Mouse (Mus musculus): ENCODE data around the gene Ndufs8. TPM values are rescaled to one million over a fixed set of nuclear protein-coding genes. Genes with fewer than 3 reads are reported as not detected.
A peak's percentile ranks its signal among the peaks of the same experiment; 100 is the strongest.

The Ndufs8 gene
- total RNA-seq, 1 experiment from 2014 or later = 341 TPM

DNA sequence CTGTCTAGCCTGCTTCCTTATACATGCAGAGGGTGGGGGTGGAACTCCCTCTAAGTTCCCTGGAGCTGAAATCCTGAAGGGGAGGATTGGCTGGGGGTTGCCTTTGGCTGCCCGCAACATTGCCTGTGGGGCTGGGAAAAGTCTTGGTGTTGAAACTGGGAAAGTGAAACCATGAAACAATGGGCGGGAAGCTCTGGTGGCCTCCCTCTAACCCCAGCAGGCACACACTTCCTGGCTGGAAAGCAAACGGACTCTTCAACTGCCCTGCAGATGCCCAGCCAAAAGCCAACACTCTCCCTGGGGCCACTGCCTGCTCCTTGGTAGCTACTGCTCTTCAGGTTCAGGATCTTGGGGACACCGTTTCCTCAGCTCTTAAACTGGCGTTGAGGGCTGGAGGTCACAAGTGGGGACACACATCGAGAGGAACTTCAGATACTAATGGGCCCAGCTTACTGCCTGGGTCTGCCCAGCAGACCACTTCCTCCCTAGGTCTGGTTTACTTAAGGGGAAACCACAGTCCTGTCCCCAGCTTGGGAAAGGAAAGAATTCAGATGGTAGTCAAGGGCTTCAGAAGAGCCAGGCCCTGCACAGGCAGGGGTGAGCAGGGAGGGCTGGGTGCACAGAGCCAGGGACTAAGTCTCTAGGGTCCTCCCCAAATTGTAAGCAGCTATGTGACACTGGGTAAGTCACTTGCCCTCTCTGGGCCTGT, 7.2 kb downstream of the Ndufs8 start:
- DNase-seq = no peak

DNA sequence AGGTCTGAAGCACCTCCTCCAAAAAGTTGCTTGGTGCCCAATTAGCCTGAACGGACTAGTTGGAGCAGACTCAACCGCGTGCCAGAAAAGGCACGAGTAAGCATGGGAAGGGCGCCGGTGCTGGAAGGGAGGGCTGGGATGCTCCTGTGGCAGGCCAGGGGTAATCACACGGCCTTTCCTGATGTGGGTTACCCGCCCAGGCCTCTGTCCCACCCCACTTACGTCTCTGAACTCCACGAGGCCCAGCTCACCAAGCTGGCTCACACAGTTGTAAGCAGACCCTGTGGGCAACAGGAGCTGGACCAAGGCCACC, 8.3 kb downstream of the Ndufs8 start:
- DNase-seq = no peak

DNA sequence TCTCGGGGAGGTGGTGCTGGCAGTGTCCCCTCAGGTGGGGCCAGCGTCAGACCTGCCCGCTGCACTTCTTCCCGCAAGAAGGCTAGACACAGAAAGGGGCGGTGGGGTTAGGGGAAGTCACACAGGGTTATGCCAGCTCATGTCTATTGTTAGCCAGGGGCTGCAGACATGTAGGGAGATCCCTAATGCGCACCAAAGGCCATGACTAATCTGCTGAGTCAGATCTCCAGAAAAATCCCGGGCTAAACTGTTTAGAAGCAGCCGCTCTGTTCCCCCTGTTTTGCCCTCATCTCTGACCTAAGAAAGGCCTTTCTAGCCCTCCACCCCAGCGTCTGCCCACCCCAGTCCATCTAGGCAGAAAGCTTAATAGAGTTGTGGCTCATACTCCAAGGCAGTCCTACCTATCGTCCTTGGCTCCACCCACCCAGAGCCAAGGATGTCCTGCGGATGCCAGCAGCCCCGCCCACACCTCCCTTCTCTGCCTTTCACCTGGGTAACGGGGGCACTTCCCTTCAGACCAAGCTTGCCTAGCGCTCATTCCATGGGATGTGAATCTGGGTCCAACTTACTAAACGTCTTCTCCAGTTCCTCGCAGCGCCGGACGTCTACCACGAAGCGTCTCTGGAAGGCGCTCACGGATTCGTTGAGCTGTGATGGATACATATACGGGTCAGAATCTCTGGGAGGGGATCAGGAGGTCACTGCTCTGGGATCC, 8.8 kb downstream of the Ndufs8 start:
- no peak for DNase-seq

DNA sequence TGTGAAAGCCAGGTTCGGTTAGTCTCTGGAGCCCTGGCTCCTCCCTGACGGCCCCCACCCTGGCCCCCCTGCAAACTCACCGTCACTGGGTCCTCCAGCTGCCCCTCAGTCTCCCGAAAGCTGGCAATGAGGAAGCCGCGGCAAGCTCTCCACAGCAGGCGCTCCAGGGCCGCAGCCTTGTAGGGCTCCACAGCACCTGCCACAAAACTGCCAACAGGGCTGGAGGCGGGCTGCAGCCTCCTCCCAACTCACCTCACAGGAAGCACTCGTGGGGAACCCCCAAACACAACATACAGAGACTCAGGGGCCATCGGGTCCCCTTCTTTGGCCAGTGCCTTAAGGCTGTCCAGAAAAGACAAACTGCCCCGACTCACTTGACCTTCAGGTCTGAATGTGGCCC, 9.6 kb downstream of the Ndufs8 start:
- no peak for DNase-seq

DNA sequence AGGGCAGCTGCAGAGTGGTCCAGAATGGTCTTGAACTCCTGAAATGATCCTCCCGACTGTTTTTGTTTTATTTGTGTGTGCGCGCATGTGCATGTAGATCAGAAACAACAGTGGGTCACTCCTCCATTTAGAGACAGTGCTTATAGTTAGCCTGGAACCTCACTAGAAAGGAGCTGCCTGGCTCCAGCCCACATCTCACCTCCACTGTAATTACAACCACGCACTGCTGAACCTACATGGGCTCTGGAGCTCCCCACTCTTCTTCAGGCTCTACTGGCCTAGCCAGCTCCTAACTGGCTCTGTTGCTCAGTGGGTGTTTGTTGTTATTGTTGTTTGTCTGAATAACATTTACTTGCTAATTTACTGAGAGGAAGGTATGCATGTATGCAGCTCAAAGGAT, 13.0 kb downstream of the Ndufs8 start:
- DNase-seq = no peak

DNA sequence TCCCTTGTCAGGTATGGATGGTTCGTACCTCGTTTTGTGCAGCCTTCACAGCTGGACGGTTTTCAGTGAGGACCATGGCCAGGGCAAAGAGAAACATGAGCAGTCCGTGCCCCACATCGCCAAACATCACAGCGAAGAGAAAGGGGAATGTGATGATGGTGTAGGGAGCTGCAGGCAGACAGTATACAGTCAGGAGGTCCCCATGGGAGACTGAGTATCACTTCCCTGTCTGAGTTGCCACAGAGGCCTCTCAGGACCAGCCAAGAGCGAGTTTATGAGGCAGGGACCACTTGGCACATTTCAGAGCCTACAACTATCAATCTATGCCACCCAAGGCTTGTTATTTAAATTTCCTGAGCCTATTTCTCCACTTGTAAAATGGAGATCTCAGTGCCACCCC, 13.6 kb downstream of the Ndufs8 start:
- no peak for DNase-seq

DNA sequence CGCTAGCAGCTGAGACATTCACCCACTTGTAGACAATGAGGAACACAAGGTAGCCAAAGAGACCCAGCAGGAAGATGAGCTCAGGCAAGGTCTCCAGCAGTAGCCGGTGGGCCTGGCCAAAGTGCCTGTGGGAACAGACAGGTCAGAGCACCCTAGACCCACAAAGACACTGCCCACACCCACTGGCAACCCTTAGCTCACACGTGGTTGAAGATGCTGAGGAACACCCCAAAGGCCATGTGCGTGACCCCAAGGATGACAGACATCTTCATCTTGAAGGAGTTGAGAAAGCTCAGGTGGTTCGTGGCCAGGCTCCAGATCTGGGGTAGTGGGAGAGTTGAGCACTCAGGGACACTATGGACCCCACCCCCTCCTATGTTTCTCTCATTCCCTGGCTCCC, 15.0 kb downstream of the Ndufs8 start:
- DNase-seq = no peak

DNA sequence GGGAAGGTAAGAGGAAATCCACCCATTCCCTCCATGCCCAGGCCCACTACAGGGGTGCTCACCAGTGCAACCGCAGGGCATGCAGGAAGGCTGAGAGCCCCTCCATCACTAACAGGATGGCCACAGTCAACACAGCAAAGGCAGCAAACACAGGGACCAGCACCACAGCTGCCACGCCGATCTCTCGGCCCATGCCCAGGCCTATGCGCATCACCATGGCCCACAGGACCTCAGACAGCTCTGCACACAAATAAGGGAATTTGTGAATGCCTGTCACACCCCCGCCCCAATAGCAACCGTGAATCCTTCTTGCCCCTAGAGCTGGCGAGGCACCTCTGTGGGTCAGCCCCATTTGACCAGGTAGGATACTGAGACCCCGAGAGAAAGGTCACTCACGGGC, 16.4 kb downstream of the Ndufs8 start:
- no peak for DNase-seq

DNA sequence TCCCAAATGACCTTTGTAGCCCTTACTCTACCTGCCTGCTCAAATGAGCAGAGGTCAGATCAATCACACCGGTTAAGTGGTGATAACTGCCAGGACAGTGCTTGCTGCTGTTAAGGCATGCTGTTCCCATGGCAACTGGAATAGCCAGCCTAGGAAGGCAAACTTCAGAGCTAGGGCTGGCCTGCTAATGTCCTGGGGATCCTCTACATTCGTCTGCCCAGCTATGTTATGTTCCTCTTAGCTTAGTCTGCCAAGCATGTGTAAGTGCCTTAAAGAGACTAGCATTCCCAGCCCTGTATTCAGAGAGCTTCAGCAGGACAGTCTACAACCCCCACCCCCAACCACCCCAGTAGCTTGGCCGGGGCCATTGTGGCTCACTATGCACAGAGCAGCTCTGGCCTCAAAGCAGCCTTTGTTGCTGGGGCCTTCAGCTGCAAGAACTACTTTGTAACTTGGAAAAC, 17.4 kb downstream of the Ndufs8 start:
- no peak for DNase-seq

DNA sequence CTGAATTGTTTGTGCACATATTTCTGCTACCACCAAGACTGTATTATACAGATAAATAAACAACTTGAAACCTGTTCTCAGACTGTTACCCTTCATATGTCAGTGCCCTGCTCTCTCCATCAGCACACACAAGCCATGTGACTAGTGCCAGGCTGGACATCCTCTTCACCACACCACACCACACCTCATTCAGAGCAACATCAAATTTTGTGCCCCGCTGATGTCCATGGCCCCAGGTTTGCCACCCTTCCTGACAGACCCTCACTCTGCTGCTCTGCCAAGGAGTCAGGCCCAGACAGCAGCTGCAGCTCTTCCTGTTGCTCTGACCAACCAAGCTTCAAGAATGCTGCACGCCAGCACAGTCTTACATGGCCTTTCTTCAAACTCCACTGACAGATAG, 18.3 kb downstream of the Ndufs8 start:
- DNase-seq = no peak

DNA sequence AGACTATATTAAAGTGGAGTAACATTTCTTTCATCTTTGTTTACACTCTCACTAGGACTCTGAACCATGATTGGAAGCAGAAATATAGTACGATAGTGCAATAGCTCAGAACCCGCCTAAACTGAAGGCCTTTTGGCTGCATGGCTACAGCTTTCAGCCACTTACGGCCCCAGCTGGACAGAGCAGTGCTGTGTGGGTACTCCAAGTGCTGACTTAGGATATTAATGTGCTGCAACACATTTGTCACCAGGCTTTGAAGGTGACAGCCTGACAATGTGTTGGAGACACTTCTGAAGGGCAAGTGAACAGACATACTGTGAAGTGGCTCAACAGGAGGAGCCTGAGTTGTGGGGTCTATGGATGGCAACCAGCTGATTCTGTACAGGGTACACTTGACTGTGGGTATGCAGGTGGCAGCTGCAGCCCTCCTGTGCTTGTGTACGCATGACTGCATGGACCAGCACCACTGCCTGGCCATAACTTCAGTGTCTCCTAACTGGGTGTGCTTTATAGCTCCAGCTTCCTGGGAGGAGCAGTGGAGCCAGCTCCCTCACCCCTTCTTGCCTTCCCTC, 18.9 kb downstream of the Ndufs8 start:
- no peak for DNase-seq

DNA sequence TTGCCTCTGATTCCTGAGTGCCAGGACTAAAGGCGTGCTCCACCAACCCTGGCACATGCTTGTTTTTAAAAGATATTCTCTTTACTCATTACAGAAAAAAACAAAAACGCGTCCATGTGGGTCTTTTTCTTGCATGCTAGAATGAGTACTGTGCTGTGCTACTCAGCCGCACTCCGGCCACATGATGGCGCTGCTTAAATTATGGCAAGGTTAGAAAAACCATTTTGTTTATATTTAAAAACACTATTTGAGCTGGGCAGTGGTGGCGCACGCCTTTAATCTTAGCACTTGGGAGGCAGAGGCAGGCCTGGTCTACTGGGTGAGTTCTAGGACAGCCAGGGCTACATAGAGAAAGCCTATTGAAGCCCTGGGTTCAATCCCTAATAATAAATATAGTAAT, 22.4 kb downstream of the Ndufs8 start:
- DNase-seq = no peak

DNA sequence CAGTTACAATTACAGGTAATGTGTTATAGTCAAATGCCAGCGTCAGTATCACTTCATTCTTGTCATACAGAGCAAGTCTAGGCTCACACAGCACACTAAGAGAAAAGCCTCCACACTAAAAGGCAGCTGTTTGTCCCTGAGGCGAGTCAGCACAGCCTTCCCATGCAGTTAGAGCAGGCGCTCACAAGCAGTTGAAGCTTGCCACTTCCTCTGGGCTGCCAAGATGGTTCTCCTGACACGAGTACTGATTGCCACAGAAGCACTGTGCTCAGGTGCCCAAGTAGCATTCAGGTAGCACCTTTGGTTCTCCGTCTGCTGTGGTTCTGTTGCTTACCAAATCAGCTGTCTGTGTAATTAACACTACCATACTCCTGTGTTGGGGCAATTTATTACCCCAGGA, 23.5 kb downstream of the Ndufs8 start:
- DNase-seq = no peak

DNA sequence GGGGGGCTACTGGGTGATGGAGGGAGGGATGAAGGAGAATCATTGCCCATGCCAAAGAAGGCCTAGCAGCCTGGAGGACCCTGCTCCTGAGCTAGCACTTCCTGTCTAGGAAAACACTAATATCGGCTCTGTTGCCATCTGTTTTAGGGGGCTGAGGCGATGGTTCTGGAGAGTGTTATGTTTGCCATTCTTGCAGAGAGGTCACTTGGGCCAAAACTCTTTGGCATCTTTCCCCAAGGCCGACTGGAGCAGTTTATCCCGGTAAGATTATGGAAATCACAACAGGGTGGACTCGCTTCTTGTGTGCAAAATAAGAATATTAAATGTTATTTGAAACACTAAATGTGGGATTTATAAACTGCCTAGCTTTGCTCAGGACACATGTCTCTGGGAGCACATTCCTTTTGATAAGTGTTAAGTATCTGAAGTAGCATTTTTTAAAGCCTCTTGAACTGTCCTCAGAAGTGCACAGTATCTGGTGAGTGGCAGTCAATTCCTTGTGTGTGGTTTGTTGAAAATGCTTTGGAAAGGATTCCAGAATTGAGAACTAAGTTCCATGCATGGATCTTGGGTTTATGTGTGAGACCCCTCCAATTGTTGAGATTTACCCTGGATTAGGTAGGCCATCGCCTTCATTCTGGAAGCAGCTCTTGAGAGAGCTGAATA, 28.1 kb downstream of the Ndufs8 start:
- DNase-seq = no peak

DNA sequence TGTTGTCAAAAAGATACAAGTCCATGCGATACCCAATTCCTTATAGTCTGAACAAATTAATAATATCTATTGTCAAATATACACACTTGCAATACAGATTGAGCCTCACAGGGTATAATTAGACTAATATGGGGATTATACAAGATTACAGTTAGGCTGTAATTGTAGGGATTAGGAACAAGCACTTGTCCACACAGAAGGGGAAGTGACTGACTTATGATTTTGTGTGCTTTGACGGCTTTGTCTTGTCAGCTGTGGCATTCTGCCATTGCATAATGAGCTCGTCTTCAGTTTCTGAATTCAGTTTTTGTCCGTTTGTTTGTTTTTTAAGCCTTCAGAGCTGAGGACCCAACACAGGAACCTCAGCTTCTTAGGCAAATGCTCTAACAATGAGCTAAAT, 30.4 kb downstream of the Ndufs8 start:
- DNase-seq = no peak

DNA sequence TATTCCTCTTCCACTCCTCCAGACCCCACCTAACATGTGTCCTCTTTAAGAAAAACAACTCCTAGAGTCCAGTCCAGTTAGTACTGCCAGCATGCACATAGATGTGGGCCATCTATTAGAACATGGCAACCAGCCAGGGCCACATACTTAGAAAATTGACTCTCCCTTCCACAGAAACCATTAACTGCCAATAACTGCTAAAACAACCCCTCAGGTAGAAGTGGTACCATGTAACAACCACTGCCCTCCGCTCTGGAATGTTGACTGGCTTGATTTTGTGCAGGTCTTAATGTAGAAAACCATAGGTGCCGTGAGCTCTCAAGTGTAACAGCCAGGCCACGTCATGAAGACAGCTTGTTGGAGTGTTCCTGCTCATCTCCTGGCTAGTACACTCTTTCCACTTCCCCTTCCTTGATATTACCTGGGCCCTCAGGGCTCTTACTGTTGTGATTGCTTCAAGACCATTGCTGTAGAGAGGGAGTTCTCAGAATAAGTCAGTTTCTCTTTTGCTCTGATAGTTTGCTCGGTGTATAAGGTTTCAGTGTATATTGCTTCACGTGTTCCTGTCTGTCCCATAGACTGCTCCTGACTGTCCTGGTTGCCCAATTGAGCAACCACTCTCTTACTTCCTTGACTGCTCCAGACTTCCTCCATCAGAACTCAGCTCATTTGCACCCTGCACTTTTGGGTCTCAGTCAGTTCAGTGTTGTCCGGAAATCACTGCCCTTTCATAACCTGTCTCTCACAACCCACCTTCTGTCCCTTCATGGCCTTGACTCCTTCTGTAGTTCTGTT, 32.3 kb downstream of the Ndufs8 start:
- DNase-seq = no peak

DNA sequence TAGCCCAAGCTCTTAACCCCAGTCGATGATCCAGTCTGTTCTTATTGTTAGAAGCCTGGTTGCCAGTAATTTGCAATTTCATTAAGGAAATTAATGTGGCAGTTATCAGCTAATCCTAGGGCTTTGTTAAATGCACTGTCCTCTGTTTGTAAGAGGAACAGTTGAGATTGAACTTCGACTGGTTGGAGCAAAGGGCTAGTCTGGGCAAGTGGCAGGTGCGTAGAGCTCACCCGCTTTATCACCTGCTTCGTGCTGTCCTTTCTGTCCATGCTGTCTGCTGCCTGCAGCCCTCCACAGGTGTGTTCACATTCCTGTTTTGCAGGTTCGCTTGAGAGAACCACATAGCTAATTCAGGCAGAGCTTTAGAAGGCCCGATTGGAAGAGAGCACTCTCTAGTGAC, 37.5 kb downstream of the Ndufs8 start:
- DNase-seq = no peak

DNA sequence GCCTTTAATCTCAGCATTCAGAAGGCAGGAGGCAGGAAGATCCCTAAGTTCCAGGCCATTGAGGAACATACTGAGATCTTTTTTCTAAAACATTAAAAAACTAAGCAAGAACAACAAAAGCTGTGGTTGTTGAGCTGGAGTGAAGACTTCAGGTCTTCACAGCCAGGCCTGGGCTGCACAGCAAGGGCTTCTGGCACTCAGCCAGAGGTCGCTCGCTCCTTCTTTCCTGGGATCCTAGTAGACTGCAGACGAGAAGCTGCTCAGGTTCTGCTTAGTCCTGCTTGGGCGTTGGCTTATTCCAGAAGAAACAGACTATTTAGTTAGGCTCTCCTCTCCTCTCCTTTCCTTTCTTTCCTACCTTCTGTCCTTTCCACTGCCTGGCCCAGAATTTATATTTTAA, 40.2 kb downstream of the Ndufs8 start:
- DNase-seq = peak; percentile 58

DNA sequence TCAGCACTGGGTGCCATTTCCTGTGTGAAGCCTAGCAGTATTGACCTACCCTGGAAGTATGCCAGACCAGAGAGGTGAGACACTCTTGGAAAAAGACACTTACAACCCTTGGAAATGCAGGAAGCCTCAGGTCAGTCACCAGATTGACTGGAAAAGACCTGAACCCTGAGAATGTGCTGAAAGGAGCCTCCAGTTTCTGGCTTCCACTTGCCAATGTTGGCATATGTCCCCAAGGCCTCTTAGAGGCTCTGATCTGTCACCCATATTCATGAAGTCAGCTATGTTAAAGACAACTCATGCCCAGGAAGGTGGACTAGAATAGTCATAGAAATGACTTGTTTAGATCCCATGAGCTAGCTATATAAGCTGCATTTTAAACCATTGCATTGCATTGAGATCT, 41.1 kb downstream of the Ndufs8 start:
- no peak for DNase-seq

DNA sequence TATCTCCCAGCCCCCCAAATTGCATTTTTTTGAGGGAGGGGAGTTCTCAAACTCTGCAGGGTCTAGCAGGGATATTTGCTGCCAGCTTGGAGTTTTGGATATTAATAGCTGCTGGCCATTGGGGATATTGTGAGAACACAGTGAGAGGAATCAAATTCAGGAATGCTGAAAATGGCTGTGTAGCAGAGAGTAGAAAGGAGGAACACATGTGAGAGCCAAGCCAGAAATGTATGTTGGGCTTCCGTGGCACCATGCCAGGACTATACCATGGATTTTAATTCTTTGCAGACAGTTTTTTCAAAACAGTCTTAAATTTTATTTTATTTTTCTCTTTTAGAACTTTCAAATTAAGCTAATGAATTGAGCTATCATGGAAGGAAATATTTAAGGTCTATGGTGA, 44.3 kb downstream of the Ndufs8 start:
- DNase-seq = no peak

DNA sequence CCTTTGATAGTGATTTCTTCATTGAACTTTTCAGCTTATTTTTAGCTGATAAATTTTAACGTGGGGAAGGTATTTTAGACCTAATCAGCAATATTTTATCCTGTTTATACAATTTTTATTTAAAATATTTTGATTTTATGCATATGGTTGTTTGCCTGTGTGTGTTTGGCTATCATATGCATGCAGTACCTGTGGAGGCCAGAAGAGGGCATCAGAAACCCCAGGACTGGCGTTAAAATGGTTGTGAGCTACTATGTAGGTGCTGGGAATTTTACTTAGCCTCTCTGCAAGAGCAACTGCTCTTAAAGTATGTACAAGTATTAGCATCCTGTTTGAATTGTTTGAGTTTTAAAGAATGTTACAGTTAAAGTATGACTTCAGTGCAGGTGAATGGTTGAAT, 47.6 kb downstream of the Ndufs8 start:
- no peak for DNase-seq

DNA sequence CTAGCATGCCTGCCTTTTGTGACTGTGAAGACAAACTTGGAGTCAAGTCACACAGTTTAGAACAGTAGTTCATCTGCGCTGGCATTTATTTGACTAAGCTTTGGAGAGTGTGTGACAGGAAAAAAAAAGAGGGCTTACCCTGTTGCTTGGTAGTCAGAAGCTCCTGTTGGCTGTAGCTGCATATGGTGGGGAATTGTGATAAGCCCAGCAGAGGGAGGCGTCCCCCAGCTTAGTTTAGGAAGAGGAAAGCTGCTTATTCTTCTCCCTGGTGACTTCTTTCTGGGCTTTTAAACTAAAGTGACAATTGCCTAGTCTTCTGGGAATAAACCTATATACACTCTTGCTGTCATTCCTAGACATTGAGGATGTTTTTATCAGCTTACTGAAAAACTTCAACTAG, 49.9 kb downstream of the Ndufs8 start:
- DNase-seq = no peak
